Mouse (Mus musculus) kidney, postnatal 10 days (tissue): Measurements from ENCODE around the gene Bco2.

ENCODE experiments used
- DNase-seq: peaks from one replicate; pipeline ENCODE4 v3.0.0; 2021; ENCODE audit warnings: mixed read lengths

Bco2 gene

DNA sequence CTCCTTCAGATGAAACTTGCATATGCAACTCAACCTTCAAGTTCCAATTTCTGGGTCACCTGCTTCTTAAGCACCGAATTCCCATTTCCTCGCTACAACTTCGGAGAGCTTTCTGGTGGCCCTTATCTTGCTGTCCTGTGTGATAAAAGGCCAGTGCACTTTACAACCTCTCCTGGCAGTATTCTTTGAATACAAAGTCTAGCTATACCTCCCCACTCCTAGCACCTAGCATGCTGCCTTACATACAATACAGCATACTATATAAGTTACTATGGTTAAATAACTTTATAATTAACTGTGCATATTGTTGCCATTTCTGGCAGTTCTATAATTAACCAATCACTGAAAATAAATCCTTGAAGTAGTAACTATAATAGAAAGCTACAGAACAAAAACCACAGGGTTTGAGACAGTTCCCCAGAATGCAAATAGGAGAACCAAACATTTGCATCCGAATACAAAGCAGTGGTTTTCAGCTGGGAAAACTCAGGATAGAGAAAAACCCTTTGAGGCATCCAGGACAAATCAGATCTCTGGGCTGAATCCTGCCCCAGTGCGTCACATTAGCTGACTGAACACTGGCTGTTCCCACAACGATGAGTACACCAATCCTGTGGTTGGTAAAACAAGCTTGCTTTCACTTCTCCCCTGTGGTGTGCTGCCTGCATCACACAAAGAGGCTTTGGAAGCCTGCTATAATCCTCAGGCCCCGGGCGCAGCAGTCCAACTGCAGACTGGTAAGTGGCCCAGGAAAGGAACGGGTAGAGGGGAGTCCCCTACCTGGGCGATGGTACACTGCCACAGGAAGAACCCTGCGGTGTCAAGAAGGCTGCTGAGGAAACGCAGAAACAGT is 514 bp downstream of the Bco2 start, which contains the start of gene Il18:
Gene Il18, plus strand, starts transcription at position 587 of the 853 bp plus-strand sequence.
- peak; percentile 24 for DNase-seq

- no peak for DNase-seq
These were observed 1.4 kb downstream of the Bco2 start for GRCm38 (mm10) chr9:50553547-50553946.

DNA sequence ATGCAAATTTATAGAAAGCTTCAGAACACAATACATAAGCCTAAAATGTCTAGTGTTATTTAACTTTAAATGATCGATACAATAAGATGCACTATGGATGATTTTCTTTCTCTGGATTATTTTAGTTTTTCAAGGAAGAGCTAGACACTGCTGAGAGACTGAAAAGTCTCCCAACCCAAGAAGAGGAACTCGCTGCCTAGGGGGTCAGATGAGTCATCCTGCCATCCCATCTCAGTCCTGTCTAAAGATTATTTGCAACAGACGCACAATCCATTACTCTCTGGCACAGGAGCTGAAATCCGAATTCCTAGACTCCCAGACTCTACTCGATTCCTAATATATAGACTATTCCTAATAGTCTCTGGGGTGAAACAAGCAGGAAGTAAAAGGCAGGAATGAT is 2.8 kb downstream of the Bco2 start:
- DNase-seq: no peak

DNA sequence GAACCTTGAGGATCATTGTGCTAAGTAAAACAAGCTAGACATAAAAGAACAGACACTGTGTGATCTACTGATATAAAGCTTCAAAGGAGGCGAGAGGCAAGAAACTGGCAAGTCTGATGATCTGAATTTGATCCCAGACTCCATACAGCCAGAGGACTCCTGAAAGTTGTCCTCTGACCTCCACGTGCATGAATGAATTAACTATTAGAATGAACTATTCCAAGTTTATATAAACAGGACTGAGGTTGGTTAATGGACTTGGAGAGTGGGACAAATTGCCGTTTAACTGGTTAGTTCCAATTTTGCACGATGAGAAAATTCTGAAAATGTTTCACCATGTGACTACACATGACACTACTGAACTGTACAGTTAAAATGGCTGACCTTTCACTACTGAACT is 6.0 kb downstream of the Bco2 start:
- no peak for DNase-seq

DNA sequence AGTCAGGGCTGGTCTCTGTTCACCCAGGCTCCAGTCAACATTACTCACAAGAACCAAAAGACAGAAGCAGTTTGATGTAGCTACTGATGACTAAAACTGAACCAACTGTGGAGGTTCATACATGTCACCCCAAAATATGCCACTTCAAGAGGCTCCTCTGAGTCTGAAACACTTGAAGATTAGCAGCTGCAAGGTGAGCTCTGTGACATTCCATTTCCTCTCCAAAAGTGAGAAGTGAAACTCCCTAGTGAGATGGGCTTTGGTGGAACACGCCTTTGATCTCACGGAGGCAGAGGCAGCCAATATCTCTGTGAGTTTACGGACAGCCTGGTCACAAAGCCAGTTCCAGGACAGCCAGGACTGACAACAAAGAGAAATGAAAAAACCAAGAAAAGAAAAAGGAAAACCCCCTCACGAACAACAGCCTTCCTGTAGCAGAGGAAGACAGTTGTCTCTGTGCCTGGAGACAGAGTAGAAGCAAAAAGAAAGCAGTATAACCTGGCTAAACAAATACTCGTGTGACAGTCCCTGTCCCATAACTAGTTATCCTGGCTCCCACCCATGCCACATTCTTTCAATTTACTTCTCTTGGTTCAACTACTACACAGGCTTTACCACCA is 7.0 kb downstream of the Bco2 start:
- no peak for DNase-seq

DNA sequence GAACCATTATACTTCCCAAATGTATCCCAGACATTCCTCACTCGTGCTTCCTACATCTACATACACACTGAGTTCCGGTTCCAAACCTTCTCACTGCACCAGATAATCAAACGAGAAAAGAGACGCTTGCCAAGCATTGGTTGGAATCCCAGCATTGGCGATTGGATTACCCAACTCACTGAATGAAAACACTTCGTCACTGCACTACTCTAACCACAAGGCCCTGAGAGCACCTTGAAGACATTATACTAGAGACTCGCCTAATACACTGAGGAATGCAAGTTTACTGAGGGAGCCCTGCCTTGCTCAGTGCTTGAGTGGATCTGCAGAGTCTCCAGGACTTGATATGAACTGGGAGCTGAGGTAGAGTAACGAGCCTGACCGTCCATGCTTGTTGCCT is 12.6 kb downstream of the Bco2 start:
- no peak for DNase-seq

- DNase-seq: no peak
These were observed 14.8 kb downstream of the Bco2 start for GRCm38 (mm10) chr9:50540170-50540569.

DNA sequence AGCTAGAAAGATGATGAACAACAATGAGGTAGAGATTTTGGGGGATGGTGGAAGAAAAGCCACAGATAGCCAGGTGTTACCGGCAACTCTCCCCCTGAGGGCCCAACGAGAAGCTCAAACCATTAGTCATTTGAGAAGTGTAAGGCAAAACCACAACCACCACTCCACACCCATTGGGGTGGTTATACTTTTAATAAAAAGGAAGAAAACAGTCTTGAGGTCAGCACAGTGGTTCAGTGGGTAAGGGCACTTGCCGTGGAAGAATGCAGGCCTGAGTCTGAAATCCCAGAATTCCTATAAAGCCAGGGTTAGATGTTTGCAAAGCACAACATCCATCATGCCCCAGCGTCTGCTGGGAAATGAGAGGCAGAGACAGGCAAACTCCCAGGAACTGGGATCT is 17.7 kb downstream of the Bco2 start:
- DNase-seq: no peak

GRCm38 (mm10) chr9:50536603-50537135 is 18.3 kb downstream of the Bco2 start:
- no peak for DNase-seq

GRCm38 (mm10) chr9:50535930-50536329 is 19.1 kb downstream of the Bco2 start:
- DNase-seq: no peak

- DNase-seq: no peak
These were observed 21.2 kb downstream of the Bco2 start for GRCm38 (mm10) chr9:50533791-50534190.

DNA sequence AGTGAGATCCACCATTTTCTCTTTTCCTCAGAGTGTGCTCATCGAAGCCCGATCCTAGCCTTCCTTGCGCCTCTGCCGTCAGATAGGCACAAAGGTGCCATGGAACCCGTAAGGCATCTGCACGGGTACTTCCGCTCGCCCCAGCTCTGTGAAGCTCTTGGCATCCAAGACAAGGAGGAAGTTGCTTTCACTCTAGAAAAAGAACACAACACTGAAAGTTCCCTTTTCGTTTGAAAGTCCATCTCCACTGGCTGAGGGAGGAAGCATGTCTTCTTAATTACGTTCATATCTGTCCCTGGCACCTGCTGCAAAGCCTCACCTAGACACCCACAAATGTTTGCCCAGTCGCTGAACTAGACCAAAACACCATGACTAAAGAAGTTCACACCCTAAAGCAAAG is 21.7 kb downstream of the Bco2 start:
- no peak for DNase-seq

DNA sequence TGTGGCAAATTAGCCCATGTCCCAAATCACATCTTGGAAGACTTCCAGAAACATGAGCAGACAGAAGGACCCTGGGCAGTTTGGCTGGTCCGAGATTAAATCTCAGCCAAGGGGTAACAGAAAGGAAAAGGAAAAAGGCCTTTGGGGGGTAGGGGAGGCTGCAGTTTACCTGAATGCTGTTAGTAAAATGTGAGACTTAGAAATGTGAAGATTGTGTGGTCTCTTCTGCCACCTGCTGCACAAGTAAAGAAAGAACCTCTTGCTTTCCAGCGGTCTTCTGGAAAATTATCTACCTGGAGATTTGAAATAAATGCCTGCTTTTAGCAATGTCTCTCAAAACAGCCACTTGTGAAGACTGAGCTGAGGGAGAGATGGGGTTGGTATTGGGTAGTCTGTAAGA is 24.1 kb downstream of the Bco2 start:
- DNase-seq: peak; percentile 51

DNA sequence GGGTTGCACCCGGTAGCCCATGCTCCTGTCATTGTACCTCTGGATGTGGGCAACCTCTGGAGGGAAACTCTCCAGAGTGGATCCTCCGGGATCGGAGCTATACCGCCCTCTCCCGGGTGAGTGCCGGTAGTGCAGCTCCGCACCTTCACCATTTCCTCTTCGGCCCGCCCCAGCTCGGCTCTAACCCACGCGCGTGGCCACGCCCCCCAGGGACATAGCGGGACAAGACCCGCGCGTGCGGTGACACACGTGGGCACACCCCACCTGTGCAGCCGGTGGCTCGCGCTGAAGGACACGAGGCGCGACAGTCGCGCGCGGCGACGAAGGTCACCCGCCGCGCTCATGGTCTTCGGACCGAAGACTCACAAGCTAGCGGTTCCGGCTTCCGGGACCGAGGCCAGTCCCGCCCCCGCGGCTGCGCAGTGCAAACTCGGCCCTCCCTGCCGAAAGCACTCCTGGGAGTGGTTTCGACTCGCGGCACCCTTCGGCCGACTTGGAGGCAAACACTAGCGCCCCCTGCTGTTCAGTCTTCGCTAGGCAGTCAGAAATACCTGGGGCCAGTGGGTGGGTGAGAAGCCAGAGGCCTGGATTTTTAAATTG is 26.6 kb downstream of the Bco2 start, which contains the start of gene Pts:
Gene Pts, minus strand, starts transcription at position 432 of the 600 bp plus-strand sequence.
- DNase-seq: peak; percentile 99

GRCm38 (mm10) chr9:50527860-50528259 is 27.1 kb downstream of the Bco2 start:
- DNase-seq: no peak

- no peak for DNase-seq
These were observed 29.4 kb downstream of the Bco2 start for GRCm38 (mm10) chr9:50525585-50525984.

DNA sequence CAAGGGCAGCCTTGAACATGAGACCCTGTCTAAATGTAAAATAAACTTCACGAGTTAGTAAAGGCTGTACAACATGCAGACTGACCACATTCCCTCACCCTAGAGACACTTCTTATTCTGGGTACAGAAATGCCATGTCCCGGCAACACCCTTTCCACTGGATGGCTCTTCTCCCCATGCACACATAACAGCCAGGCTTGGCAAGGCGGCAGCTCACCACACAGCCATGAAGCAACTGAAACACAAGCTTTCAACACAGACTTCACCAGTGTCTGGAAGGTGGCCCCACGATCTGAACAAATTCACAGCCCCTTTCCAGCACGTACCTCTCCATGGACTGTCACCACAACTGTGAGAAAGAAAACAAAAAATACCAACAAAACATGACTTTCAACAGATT is 30.0 kb downstream of the Bco2 start:
- no peak for DNase-seq

- no peak for DNase-seq
These were observed 32.4 kb downstream of the Bco2 start for GRCm38 (mm10) chr9:50522574-50522973.

- no peak for DNase-seq
These were observed 33.4 kb downstream of the Bco2 start for GRCm38 (mm10) chr9:50521562-50521961.

DNA sequence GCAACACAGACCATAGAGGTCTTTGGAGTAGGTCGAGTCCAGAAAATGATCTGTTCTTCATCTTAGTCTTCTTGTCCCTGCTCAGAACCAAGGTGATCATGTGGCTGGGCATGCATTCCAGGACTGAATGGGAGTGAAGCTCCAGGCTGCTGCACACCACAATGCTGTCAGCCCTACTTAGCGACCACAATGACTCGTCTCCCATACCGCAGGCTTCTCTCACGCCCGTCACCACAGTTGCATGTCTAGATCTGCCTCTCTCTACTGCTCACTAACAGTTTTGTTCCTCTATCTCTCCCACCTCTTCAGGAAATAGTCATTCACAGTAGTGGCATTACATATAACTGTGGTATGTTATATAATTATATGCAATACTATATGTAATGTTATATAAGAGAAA is 34.2 kb downstream of the Bco2 start:
- no peak for DNase-seq

GRCm38 (mm10) chr9:50518781-50519180 is 36.2 kb downstream of the Bco2 start:
- DNase-seq: no peak

DNA sequence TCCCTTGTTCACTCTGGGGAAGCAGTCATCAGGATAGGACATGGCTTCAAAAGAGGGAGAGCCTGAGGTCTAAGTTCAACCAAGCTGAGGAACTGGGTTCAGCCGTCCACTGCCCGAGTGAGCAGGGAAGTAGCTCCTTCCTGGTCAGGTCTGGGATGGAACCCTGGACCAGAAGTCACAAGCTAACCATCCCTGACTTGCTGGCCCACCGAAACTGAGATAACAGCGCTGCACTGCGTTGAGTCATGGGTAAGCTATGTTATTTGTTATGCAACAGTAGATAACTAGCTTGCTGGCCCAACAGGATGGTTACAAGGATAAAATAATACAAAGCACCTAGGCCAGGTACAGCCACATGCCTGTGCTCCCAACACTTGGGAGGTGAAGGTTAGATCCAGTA is 39.5 kb downstream of the Bco2 start:
- no peak for DNase-seq

GRCm38 (mm10) chr9:50507570-50507969 is 47.4 kb downstream of the Bco2 start:
- no peak for DNase-seq

GRCm38 (mm10) chr9:50505405-50505804 is 49.6 kb downstream of the Bco2 start:
- DNase-seq: no peak
